Mouse (Mus musculus) liver, adult 2 months (tissue): ENCODE measurements at regions not wholly inside any gene's neighbourhood (a gene's known extent, or its start where the extent isn't known, plus 50 kb on each side); places are given as distances from the start of the nearest gene placed in this dataset.

Source experiments
- CTCF ChIP-seq: fragments of 200-500 bp; IDR thresholded peaks from 2 replicates; pipeline ENCODE4 v1.5.1; 2011; ENCODE audit warnings: low read depth, low read length, control low read depth
- POLR2A ChIP-seq: fragments of 200-500 bp; IDR thresholded peaks from 2 replicates; pipeline ENCODE4 v1.6.1; 2011; ENCODE audit warnings: low read length, control low read depth; ENCODE audit not compliant: insufficient read depth; ENCODE audit errors: extremely low read depth

- no peak for TF ChIP-seq POLR2A
- TF ChIP-seq CTCF, result no peak
These were observed 945.3 kb upstream of the B3galt2 start for GRCm38 (mm10) chr1:142695179-142695578.
